Mouse (Mus musculus): ENCODE measurements around the gene Kidins220. TPM values are rescaled to one million over a fixed set of nuclear protein-coding genes. Genes with fewer than 3 reads are reported as not detected.

Kidins220 gene
- polyA plus RNA-seq, 1 experiment from 2014 or later, result 131 TPM

DNA sequence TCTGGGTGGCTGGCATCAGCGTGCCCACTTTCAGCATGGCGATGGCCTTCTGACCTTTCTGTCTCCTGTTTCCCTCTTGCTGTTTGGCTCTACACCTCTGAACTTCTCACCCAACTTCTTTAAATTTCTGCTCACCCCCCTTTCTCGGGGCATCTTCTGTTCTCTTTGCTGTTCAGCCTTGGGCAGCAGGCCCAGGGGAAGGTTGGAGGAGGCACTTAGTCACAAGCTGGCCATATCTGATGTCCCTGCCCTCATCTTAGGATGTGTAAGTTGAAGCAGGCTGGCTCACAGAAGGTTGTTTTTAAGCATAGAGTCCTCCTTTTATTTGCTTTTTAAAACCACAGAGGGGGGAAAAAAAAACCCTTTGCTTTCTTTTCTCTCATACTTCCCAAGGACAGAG, 40.7 kb upstream of the Kidins220 start:
- Histone ChIP-seq H3K4me1 (ENCODE audit: control insufficient read depth, insufficient read depth, low read length) (no peaks in the 10 kb centered on the region), H3K9ac (ENCODE audit: low read length) (no peak overlapping the region), H3K27ac (ENCODE audit: low read depth, low read length) (no peak overlapping the region), H3K9me3 (replicated peaks; ENCODE audit: control insufficient read depth, low read length) (no peaks in the 10 kb centered on the region), H3K36me3 (ENCODE audit: control insufficient read depth, insufficient read depth, low read length) (peaks cover 3% of the 10 kb centered on the region; the same call in 1 of the 2 replicates), H3K27me3 (replicated peaks; ENCODE audit: control insufficient read depth, insufficient read depth, low read length) (no peaks in the 10 kb centered on the region), H3K4me2 (ENCODE audit: low read length) (no peak overlapping the region), H3K4me3 (ENCODE audit: low read depth, low read length) (no peak overlapping the region)
- WGBS, result 88% methylated on average over 3 of the region's 3 CpGs
- ATAC-seq, result no peak
- no peak for DNase-seq (ENCODE audit: low spot score)

DNA sequence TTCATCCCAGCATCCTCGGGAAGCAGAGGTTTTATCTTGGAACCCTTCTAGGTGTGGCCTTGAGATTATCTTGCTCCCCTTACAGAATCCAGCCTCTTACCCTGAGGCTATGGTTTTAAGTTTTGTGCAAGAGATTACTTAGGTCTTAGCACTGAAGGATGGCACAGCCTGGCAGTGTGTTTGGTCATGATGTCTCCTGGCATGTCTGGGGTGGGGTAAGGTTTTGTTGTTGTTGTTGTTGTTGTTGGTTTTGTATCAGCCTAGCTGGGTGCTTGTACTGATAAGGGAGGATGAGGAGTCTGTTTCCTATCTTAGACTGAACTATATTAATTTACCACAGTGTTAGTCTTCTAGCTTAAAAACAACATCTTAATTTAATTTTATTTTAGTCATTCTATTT, 38.4 kb upstream of the Kidins220 start:
- Histone ChIP-seq H3K27ac (ENCODE audit: low read depth, low read length) (no peak overlapping the region), H3K9me3 (replicated peaks; ENCODE audit: control insufficient read depth, low read length) (no peaks in the 10 kb centered on the region), H3K9ac (ENCODE audit: low read length) (no peak overlapping the region), H3K27me3 (replicated peaks; ENCODE audit: control insufficient read depth, insufficient read depth, low read length) (no peaks in the 10 kb centered on the region), H3K4me1 (ENCODE audit: control insufficient read depth, insufficient read depth, low read length) (no peaks in the 10 kb centered on the region), H3K4me3 (ENCODE audit: low read depth, low read length) (no peak overlapping the region), H3K4me2 (ENCODE audit: low read length) (no peak overlapping the region), H3K36me3 (ENCODE audit: control insufficient read depth, insufficient read depth, low read length) (peaks cover 23% of the 10 kb centered on the region)
- 77% methylated on average over 1 of the region's 1 CpGs for WGBS
- no peak for DNase-seq (ENCODE audit: low spot score)
- ATAC-seq, result no peak

DNA sequence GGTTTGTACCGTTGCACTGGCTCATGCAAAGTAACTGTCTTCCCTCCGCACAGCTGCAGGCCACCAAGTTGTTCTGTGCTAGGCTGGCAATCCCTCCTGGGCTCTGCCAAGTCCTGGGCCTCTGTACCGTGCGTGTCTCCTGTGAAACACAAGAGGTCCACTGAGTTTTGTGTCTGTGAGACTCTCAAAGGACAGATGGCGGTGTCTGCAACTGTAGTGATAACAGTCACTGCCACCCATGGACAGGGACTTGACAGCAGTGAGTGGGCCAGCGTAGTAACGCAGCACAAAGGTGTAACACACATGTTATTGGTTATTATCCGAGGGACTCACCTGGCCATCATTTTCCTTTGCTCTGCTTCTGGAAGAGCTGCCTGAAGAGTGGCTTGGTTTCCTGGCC, 35.4 kb upstream of the Kidins220 start:
- 92% methylated on average over 8 of the region's 8 CpGs for WGBS
- no peak for ATAC-seq

GRCm38 (mm10) chr12:24942619-24943287, 32.0 kb upstream of the Kidins220 start:
- no peaks in the 10 kb centered on the region for H3K27me3 ChIP-seq (replicated peaks; ENCODE audit: control insufficient read depth, insufficient read depth, low read length)
- no peak overlapping the region for H3K4me2 ChIP-seq (ENCODE audit: low read length)
- ATAC-seq (no peak), DNase-seq (ENCODE audit: low spot score) (no peak)
- no peak overlapping the region for H3K27ac ChIP-seq (ENCODE audit: low read depth, low read length)
- no peaks in the 10 kb centered on the region for H3K4me1 ChIP-seq (ENCODE audit: control insufficient read depth, insufficient read depth, low read length)
- H3K4me3 ChIP-seq (ENCODE audit: low read depth, low read length), result no peak overlapping the region
- peaks cover 48% of the 10 kb centered on the region for H3K36me3 ChIP-seq (ENCODE audit: control insufficient read depth, insufficient read depth, low read length)
- no peak overlapping the region for H3K9ac ChIP-seq (ENCODE audit: low read length)
- WGBS, result 90% methylated on average over 9 of the region's 9 CpGs
- no peaks in the 10 kb centered on the region for H3K9me3 ChIP-seq (replicated peaks; ENCODE audit: control insufficient read depth, low read length)

More for the DNA sequence above, 35.4 kb upstream of the Kidins220 start:
- Histone ChIP-seq H3K9ac (ENCODE audit: low read length) (no peak overlapping the region), H3K9me3 (replicated peaks; ENCODE audit: control insufficient read depth, low read length) (no peaks in the 10 kb centered on the region), H3K4me2 (ENCODE audit: low read length) (no peak overlapping the region), H3K27ac (ENCODE audit: low read depth, low read length) (no peak overlapping the region), H3K27me3 (replicated peaks; ENCODE audit: control insufficient read depth, insufficient read depth, low read length) (no peaks in the 10 kb centered on the region), H3K36me3 (ENCODE audit: control insufficient read depth, insufficient read depth, low read length) (peaks cover 42% of the 10 kb centered on the region), H3K4me1 (ENCODE audit: control insufficient read depth, insufficient read depth, low read length) (no peaks in the 10 kb centered on the region), H3K4me3 (ENCODE audit: low read depth, low read length) (no peak overlapping the region)
- DNase-seq (ENCODE audit: low spot score), result no peak

DNA sequence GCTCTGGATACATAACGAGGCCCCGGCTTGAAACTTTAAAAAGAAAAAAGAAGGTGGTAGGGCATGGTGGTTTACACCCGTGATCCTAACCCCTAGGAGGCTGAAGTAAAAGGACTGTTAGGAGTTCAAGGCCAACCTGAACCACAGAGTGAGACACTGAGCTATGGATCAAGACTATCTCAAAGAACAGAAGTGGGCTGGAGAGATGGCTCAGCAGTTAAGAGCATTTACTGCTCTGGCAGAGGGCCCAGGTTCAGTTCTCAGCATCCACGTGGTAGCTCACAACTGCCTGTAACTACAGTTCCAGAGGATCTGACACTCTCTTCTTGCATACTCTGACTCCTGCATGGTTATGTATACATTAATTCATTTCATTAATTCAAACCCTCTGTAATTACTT, 31.3 kb upstream of the Kidins220 start:
- no peaks in the 10 kb centered on the region for H3K27me3 ChIP-seq (replicated peaks; ENCODE audit: control insufficient read depth, insufficient read depth, low read length)
- DNase-seq (ENCODE audit: low spot score) (no peak), ATAC-seq (no peak)
- no peak overlapping the region for H3K9ac ChIP-seq (ENCODE audit: low read length)
- H3K4me1 ChIP-seq (ENCODE audit: control insufficient read depth, insufficient read depth, low read length), result no peaks in the 10 kb centered on the region
- no peak overlapping the region for H3K27ac ChIP-seq (ENCODE audit: low read depth, low read length)
- peaks cover 51% of the 10 kb centered on the region for H3K36me3 ChIP-seq (ENCODE audit: control insufficient read depth, insufficient read depth, low read length)
- no peak overlapping the region for H3K4me2 ChIP-seq (ENCODE audit: low read length)
- H3K9me3 ChIP-seq (replicated peaks; ENCODE audit: control insufficient read depth, low read length), result no peaks in the 10 kb centered on the region
- no peak overlapping the region for H3K4me3 ChIP-seq (ENCODE audit: low read depth, low read length)
- 88% methylated on average over 4 of the region's 4 CpGs for WGBS

DNA sequence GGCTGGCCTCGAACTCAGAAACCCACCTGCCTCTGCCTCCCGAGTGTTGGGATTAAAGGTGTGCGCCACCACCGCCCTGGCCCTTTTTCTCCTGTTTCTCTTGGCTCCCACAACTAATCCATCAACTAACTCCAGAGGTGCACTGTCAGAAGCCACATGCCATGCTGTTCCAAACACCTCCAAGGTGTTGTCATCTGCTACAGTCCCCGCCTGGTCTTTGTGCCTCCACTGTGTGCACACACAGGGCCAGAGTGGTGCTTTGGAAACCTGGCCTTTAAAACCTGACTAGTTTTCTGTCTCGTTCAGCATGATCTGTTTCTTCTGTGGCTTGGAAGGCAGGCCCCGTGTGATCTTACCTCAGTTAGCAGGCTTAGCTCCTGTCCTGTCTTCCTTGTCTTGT, 30.1 kb upstream of the Kidins220 start:
- H3K4me2 ChIP-seq (ENCODE audit: low read length), result no peak overlapping the region
- H3K9ac ChIP-seq (ENCODE audit: low read length), result no peak overlapping the region
- H3K4me1 ChIP-seq (ENCODE audit: control insufficient read depth, insufficient read depth, low read length), result no peaks in the 10 kb centered on the region
- ATAC-seq, result no peak
- H3K27me3 ChIP-seq (replicated peaks; ENCODE audit: control insufficient read depth, insufficient read depth, low read length), result no peaks in the 10 kb centered on the region
- H3K27ac ChIP-seq (ENCODE audit: low read depth, low read length), result no peak overlapping the region
- DNase-seq (ENCODE audit: low spot score), result no peak
- WGBS, result 91% methylated on average over 7 of the region's 7 CpGs
- no peak overlapping the region for H3K4me3 ChIP-seq (ENCODE audit: low read depth, low read length)
- H3K9me3 ChIP-seq (replicated peaks; ENCODE audit: control insufficient read depth, low read length), result no peaks in the 10 kb centered on the region
- H3K36me3 ChIP-seq (ENCODE audit: control insufficient read depth, insufficient read depth, low read length), result peaks cover 55% of the 10 kb centered on the region

GRCm38 (mm10) chr12:24947065-24947464, 27.7 kb upstream of the Kidins220 start:
- Histone ChIP-seq H3K36me3 (ENCODE audit: control insufficient read depth, insufficient read depth, low read length) (peaks cover 46% of the 10 kb centered on the region), H3K27ac (ENCODE audit: low read depth, low read length) (no peak overlapping the region), H3K4me2 (ENCODE audit: low read length) (no peak overlapping the region), H3K4me1 (ENCODE audit: control insufficient read depth, insufficient read depth, low read length) (no peaks in the 10 kb centered on the region), H3K9me3 (replicated peaks; ENCODE audit: control insufficient read depth, low read length) (no peaks in the 10 kb centered on the region), H3K9ac (ENCODE audit: low read length) (no peak overlapping the region), H3K4me3 (ENCODE audit: low read depth, low read length) (no peak overlapping the region), H3K27me3 (replicated peaks; ENCODE audit: control insufficient read depth, insufficient read depth, low read length) (no peaks in the 10 kb centered on the region)
- WGBS, result 96% methylated on average over 14 of the region's 14 CpGs
- DNase-seq (ENCODE audit: low spot score) (no peak), ATAC-seq (no peak)

DNA sequence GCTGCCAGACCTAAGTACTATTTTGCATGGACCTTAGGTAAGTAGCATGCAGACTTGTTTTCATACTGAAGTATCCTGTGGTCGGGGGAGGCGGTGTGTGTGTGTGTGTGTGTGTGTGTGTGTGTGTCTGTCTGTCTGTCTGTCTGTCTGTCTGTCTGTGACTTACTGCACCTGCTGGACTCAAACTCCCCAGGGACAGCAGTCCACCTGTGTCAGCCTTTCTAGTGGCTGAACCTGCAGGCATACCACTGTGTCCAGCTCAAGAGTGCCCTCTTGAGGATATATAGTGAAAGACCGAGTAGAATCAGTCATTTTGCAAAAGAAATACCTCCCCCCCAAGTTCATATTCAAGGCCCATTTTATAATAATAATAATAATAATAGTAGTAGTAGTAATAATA, 26.4 kb upstream of the Kidins220 start:
- H3K9ac ChIP-seq (ENCODE audit: low read length), result no peak overlapping the region

DNA sequence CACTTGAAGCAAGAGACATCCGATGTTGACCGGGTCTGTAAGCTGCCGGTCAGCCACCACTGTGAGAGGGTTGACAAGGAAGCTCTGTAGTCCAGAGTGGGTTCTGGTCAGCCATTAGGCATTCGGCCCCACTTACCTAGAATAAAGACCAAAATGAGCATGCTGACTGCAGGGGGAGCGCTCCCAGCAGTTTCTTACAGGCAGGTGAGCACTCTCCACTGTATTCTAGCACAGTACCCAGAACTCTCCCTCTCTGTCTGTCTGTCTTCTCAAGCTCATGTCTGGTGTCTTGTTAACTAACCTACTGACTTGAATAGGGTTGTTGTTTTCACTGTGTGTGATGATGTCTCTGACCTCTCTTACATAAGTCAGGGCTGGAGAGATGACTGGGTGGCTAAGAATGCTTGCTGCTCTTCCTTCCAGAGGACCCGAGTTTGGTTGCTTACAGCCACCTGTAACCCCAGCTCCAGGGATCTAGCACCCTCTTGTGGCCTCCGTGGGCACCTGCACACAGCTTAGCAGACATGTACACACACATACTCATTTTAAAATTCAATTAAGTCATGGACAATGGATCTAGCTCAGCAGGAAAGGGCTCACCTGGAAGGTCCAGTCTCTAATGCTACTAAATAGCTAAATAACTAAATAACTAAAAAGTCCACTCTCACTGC, 24.2 kb upstream of the Kidins220 start:
- Histone ChIP-seq H3K4me1 (ENCODE audit: control insufficient read depth, insufficient read depth, low read length) (no peaks in the 10 kb centered on the region), H3K9ac (ENCODE audit: low read length) (no peak overlapping the region), H3K9me3 (replicated peaks; ENCODE audit: control insufficient read depth, low read length) (no peaks in the 10 kb centered on the region), H3K27ac (ENCODE audit: low read depth, low read length) (no peak overlapping the region), H3K4me2 (ENCODE audit: low read length) (no peak overlapping the region), H3K27me3 (replicated peaks; ENCODE audit: control insufficient read depth, insufficient read depth, low read length) (no peaks in the 10 kb centered on the region), H3K4me3 (ENCODE audit: low read depth, low read length) (no peak overlapping the region), H3K36me3 (ENCODE audit: control insufficient read depth, insufficient read depth, low read length) (peaks cover 47% of the 10 kb centered on the region)
- DNase-seq (ENCODE audit: low spot score), result peak; percentile 11
- ATAC-seq, result no peak
- WGBS, result 90% methylated on average over 7 of the region's 7 CpGs

More for the DNA sequence above, 26.4 kb upstream of the Kidins220 start:
- no peaks in the 10 kb centered on the region for H3K27me3 ChIP-seq (replicated peaks; ENCODE audit: control insufficient read depth, insufficient read depth, low read length)
- peak; percentile 19; the same call in 1 of the 2 replicates for ATAC-seq
- H3K4me1 ChIP-seq (ENCODE audit: control insufficient read depth, insufficient read depth, low read length), result no peaks in the 10 kb centered on the region
- WGBS, result 68% methylated on average over 3 of the region's 3 CpGs
- H3K4me3 ChIP-seq (ENCODE audit: low read depth, low read length), result no peak overlapping the region
- peak; percentile 71 for DNase-seq (ENCODE audit: low spot score)
- no peak overlapping the region for H3K27ac ChIP-seq (ENCODE audit: low read depth, low read length)
- no peaks in the 10 kb centered on the region for H3K9me3 ChIP-seq (replicated peaks; ENCODE audit: control insufficient read depth, low read length)
- no peak overlapping the region for H3K4me2 ChIP-seq (ENCODE audit: low read length)
- peaks cover 42% of the 10 kb centered on the region for H3K36me3 ChIP-seq (ENCODE audit: control insufficient read depth, insufficient read depth, low read length)
